Mouse (Mus musculus): ENCODE measurements at regions not wholly inside any gene's neighbourhood (a gene's known extent, or its start where the extent isn't known, plus 50 kb on each side); places are given as distances from the start of the nearest gene placed in this dataset.

DNA sequence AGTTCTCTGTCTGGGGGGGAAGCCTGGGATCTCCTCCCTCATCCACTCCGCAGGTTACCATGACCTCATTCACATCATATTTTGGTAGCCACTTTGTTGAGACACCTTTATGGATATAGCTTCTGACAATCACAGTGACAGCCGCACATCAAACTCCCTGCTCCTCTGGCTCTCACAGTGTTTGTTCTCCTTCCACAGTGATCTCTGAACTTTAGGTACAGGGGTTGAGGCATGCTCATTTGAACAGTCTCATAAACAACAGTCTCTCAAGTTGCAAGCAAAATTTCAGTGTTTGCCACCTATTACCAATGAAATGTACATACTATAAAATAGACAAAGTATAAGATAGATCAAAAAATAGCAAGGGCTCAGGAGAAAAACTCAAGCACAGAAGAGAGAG, 200.2 kb upstream of the Lyplal1 start:
- TF ChIP-seq CTCF (IDR thresholded peaks at IDR 0.05; ENCODE audit: borderline replicate concordance, insufficient read depth, low read depth, low read length) = no peak
- TF ChIP-seq POLR2A (IDR thresholded peaks at IDR 0.05; ENCODE audit: borderline replicate concordance, insufficient read depth, low read length) = no peak

All from cerebellum, adult 2 months (tissue).